Comparison of ENCODE assay signal across 7 mouse cellular contexts in the genomic region with DNA sequence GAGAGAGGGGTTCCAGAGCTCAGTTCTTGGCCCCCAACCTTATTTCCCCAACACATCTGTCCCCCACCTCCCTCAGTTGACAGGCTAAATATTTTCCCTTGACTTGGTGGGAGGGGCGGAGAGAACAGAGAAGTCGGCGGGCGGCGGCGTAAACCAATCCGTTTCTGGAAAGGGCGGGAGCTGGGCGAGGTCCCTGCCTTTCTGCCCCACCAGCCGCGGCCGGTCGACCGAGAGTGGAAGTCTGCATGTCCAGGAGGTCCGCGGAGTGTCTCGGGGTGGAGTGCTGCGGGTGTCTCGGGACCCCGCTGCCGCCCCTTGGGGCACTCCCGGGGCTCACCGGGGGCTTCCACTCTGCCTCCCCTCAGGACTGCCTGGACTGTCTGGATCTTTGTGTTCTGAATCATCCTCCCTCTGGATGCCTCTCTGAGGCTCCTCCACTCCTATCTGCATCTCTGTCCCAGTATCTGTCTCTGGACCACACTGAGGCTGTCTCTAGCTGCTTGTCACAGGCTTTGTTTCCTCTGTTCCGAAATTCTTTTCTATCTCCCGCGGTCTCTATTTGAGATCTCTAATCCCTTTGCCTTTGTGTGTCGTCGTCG. TPM values are rescaled to one million over a fixed set of nuclear protein-coding genes. Genes with fewer than 3 reads are reported as not detected.
DNase-seq lines count a peak whose midpoint lies in the region; ATAC-seq and TF ChIP-seq lines count a peak whose summit lies in the region.

Gene Insrr (plus strand): TSS at position 216 of the 599 bp plus-strand sequence.

- H3K27me3 ChIP-seq in heart, postnatal 0 days (ENCODE audit: control insufficient read depth, insufficient read depth, low read length) = peaks cover 100% of the 10 kb centered on the region
- peaks cover 100% of the 10 kb centered on the region for H3K27me3 ChIP-seq in limb, embryonic 10.5 days (ENCODE audit: low read depth, poor library complexity, severe bottlenecking)
- H3K27me3 ChIP-seq in midbrain, embryonic 13.5 days = peaks cover 97% of the 10 kb centered on the region

- peak within 1 kb of the TSS; percentile 26 for H3K4me3 ChIP-seq in heart, postnatal 0 days (ENCODE audit: low read depth, low read length)
- peak within 1 kb of the TSS; percentile 45 for H3K4me3 ChIP-seq in limb, embryonic 10.5 days
- peak within 1 kb of the TSS; percentile 29 for H3K4me3 ChIP-seq in midbrain, embryonic 13.5 days (replicated peaks)

- H3K4me1 ChIP-seq in heart, postnatal 0 days (ENCODE audit: control insufficient read depth, insufficient read depth) = no peaks in the 10 kb centered on the region; the same call in 1 of the 2 replicates
- peaks cover 34% of the 10 kb centered on the region for H3K4me1 ChIP-seq in limb, embryonic 10.5 days
- H3K4me1 ChIP-seq in midbrain, embryonic 13.5 days (replicated peaks) = peaks cover 35% of the 10 kb centered on the region

- DNase-seq in ZHBTc4 (ENCODE audit: low read depth, low spot score) = peak; percentile 54
- peak; percentile 55 for DNase-seq in embryo, embryonic 9.5 days (ENCODE audit: extremely low spot score)
- no peak for DNase-seq in heart, postnatal 0 days (ENCODE audit: low spot score)
- DNase-seq in limb, embryonic 10.5 days (ENCODE audit: low spot score) = peak; percentile 62
- DNase-seq in layer of hippocampus, adult 9-10 months (ENCODE audit: low spot score) = no peak
- DNase-seq in right cerebral cortex, adult 18-20 months = no peak

- H3K9ac ChIP-seq in heart, postnatal 0 days (replicated peaks; ENCODE audit: low read depth, low read length) = no peak within 1 kb of the TSS
- peak within 1 kb of the TSS; percentile 46 for H3K9ac ChIP-seq in midbrain, embryonic 13.5 days (replicated peaks)

- WGBS in heart, postnatal 0 days = under 1% methylated on average over 27 of the region's 29 CpGs
- 3% methylated on average over 29 of the region's 29 CpGs for WGBS in limb, embryonic 10.5 days
- WGBS in midbrain, embryonic 13.5 days = under 1% methylated on average over 29 of the region's 29 CpGs

- H3K27ac ChIP-seq in heart, postnatal 0 days (ENCODE audit: low read depth) = no peak within 1 kb of the TSS
- H3K27ac ChIP-seq in limb, embryonic 10.5 days = 0 out of 2 replicates have a peak within 1 kb of the TSS, but pooled peaks have one; percentile 25
- no peak within 1 kb of the TSS for H3K27ac ChIP-seq in midbrain, embryonic 13.5 days

- no peak for TF ChIP-seq CTCF in heart, postnatal 0 days (IDR thresholded peaks at IDR 0.05; ENCODE audit: low read depth)

- no peaks in the 10 kb centered on the region for H3K9me3 ChIP-seq in heart, postnatal 0 days (replicated peaks; ENCODE audit: control insufficient read depth, low read length)
- no peaks in the 10 kb centered on the region for H3K9me3 ChIP-seq in limb, embryonic 10.5 days (replicated peaks)
- no peaks in the 10 kb centered on the region for H3K9me3 ChIP-seq in midbrain, embryonic 13.5 days

- TF ChIP-seq EP300 in heart, postnatal 0 days (IDR thresholded peaks at IDR 0.05; ENCODE audit: low read depth) = no peak

- no peaks in the 10 kb centered on the region for H3K36me3 ChIP-seq in heart, postnatal 0 days (replicated peaks; ENCODE audit: control insufficient read depth, insufficient read depth, low read length)
- H3K36me3 ChIP-seq in limb, embryonic 10.5 days = no peaks in the 10 kb centered on the region
- no peaks in the 10 kb centered on the region for H3K36me3 ChIP-seq in midbrain, embryonic 13.5 days

- ATAC-seq in heart, postnatal 0 days (ENCODE audit: insufficient read depth, low read depth) = no peak; the same call in 1 of the 2 replicates
- no peak for ATAC-seq in midbrain, embryonic 13.5 days

- H3K4me2 ChIP-seq in heart, postnatal 0 days (ENCODE audit: low read depth, low read length) = peak within 1 kb of the TSS; percentile 50
- H3K4me2 ChIP-seq in midbrain, embryonic 13.5 days (replicated peaks) = peak within 1 kb of the TSS; percentile 59

RNA-seq across cellular contexts. Expression of gene Insrr, which starts in this region (rescaled TPM):
- total RNA-seq in heart, postnatal 0 days (2014; rRNA removed; ENCODE audit: low replicate concordance) = not detected in 2 replicates
- not detected in 2 replicates for polyA plus RNA-seq in heart, postnatal 0 days (2015; fragmentation: Nextera tagmentation; extraction: Ambion mirVana)
- polyA plus RNA-seq in limb, embryonic 10.5 days (2016; fragmentation: Nextera tagmentation; extraction: Ambion mirVana) = 0.05 and 0.16 TPM in 2 replicates
- polyA plus RNA-seq in midbrain, embryonic 13.5 days (2015; fragmentation: Nextera tagmentation; extraction: Ambion mirVana) = 0.82 and 0.87 TPM in 2 replicates

Comparison
In these comparisons a context has a peak if more than half of its experiments do, and no peak if none do; other contexts are left out.
1. Peak in DNase-seq, H3K4me3 ChIP-seq and H3K27ac ChIP-seq in limb, embryonic 10.5 days; RNA of the gene not detected or under 1 TPM.
2. DNase-seq: peak in ZHBTc4 (single experiment) and embryo, embryonic 9.5 days (single experiment); none in heart, postnatal 0 days (single experiment), layer of hippocampus, adult 9-10 months (single experiment) and right cerebral cortex, adult 18-20 months (single experiment).
3. Peak in every context shown above with its lines, with median percentiles within 50 percentile points of each other: H3K4me3 ChIP-seq.